Mouse (Mus musculus) forebrain, postnatal 0 days (tissue): ENCODE data around the gene Adamtsl2. TPM values are rescaled to one million over a fixed set of nuclear protein-coding genes. Genes with fewer than 3 reads are reported as not detected.

Experiments used
- ATAC-seq: fragments of 200-750 bp; cut with Nextera tagmentation; 2 replicates; pipeline ENCODE4 v1.8.0; 2017; ENCODE audit warnings: mild to moderate bottlenecking, moderate library complexity
- DNase-seq: peaks from one replicate; pipeline ENCODE4 v3.0.0-alpha.2; 2015
- H3K27ac ChIP-seq: fragments of 300-500 bp; sonication (generic); 2 replicates; pipeline ENCODE4 v1.5.1; 2014; ENCODE audit warnings: low read depth, mild to moderate bottlenecking, antibody characterized with exemption, low read length, moderate library complexity, mixed read lengths
- H3K27me3 ChIP-seq: fragments of 300-500 bp; sonication (generic); 2 replicates; pipeline ENCODE4 v1.6.1; 2014; ENCODE audit warnings: mild to moderate bottlenecking, low read length, mixed read lengths; ENCODE audit not compliant: insufficient read depth
- H3K36me3 ChIP-seq: fragments of 300-500 bp; sonication (generic); 2 replicates; pipeline ENCODE4 v1.6.1; 2014; ENCODE audit warnings: mild to moderate bottlenecking, moderate library complexity; ENCODE audit not compliant: insufficient read depth
- H3K4me1 ChIP-seq: fragments of 300-500 bp; sonication (generic); 2 replicates; pipeline ENCODE4 v1.6.1; 2014; ENCODE audit warnings: antibody characterized with exemption; ENCODE audit not compliant: insufficient read depth
- H3K4me2 ChIP-seq: fragments of 300-500 bp; sonication (generic); 2 replicates; pipeline ENCODE4 v1.6.1; 2014; ENCODE audit warnings: low read depth, mild to moderate bottlenecking, moderate library complexity
- H3K4me3 ChIP-seq: fragments of 300-500 bp; sonication (generic); 2 replicates; pipeline ENCODE4 v1.5.1; 2014; ENCODE audit warnings: low read depth, low read length, mixed read lengths
- H3K9ac ChIP-seq: fragments of 300-500 bp; sonication (generic); 2 replicates; pipeline ENCODE4 v1.6.1; 2014; ENCODE audit warnings: mild to moderate bottlenecking
- H3K9me3 ChIP-seq: fragments of 300-500 bp; sonication (generic); 2 replicates; pipeline ENCODE4 v1.6.1; 2016; ENCODE audit warnings: low read length
- CTCF ChIP-seq: sonication (generic); IDR thresholded peaks from 2 replicates; pipeline ENCODE4 v1.5.1; 2016; ENCODE audit warnings: antibody characterized with exemption, control low read depth, low read depth
- WGBS: fragments of 180-500 bp; shearing (Covaris S2); extraction: QIAGEN DNeasy Blood & Tissue Kit; methylation state at CpG from one replicate; pipeline ENCODE4 v1.1.7; 2014; 5-methylcytosine and 5-hydroxymethylcytosine counted together
- polyA plus RNA-seq: library from polyadenylated mRNA; unstranded; fragments of >200 nt; fragmentation: Nextera tagmentation; extraction: Ambion mirVana; gene quantifications from 2 replicates; pipeline ENCODE4 v1.2.1, GENCODE M21; 2015
- total RNA-seq: library from RNA; depleted of rRNA; stranded (reverse); fragments of >200 nt; gene quantifications from 2 replicates; pipeline ENCODE4 v1.2.3, GENCODE M21; 2014

The Adamtsl2 gene
- total and polyA plus RNA-seq, 2 experiments from 2014 or later, result 12.7 to 24.5 TPM

GRCm38 (mm10) chr2:27059187-27059586, 20.0 kb upstream of the Adamtsl2 start:
- ATAC-seq (no peak), DNase-seq (no peak)
- Histone ChIP-seq H3K9me3 (no peaks in the 10 kb centered on the region), H3K36me3 (no peaks in the 10 kb centered on the region), H3K9ac (no peak overlapping the region), H3K27me3 (no peaks in the 10 kb centered on the region), H3K27ac (no peak overlapping the region), H3K4me3 (no peak overlapping the region), H3K4me1 (no peaks in the 10 kb centered on the region), H3K4me2 (no peak overlapping the region)
- no peak for TF ChIP-seq CTCF
- 78% methylated on average over 9 of the region's 9 CpGs for WGBS

GRCm38 (mm10) chr2:27067124-27067523, 12.1 kb upstream of the Adamtsl2 start:
- H3K4me1 ChIP-seq, result no peaks in the 10 kb centered on the region; the same call in 1 of the 2 replicates
- no peaks in the 10 kb centered on the region for H3K27me3 ChIP-seq
- H3K9me3 ChIP-seq, result no peaks in the 10 kb centered on the region
- 72% methylated on average over 2 of the region's 2 CpGs for WGBS
- no peak overlapping the region for H3K4me2 ChIP-seq
- H3K9ac ChIP-seq, result no peak overlapping the region
- TF ChIP-seq CTCF, result no peak
- no peaks in the 10 kb centered on the region for H3K36me3 ChIP-seq
- H3K27ac ChIP-seq, result no peak overlapping the region
- H3K4me3 ChIP-seq, result no peak overlapping the region
- DNase-seq (no peak), ATAC-seq (no peak)

- WGBS, result 39% methylated on average over 2 of the region's 2 CpGs
- Histone ChIP-seq H3K4me2 (no peak overlapping the region), H3K4me3 (no peak overlapping the region), H3K9me3 (no peaks in the 10 kb centered on the region), H3K27ac (no peak overlapping the region), H3K36me3 (no peaks in the 10 kb centered on the region), H3K27me3 (no peaks in the 10 kb centered on the region), H3K4me1 (no peaks in the 10 kb centered on the region; the same call in 1 of the 2 replicates), H3K9ac (no peak overlapping the region)
- TF ChIP-seq CTCF, result no peak
- ATAC-seq (no peak), DNase-seq (no peak)
Observed at GRCm38 (mm10) chr2:27067996-27068395, 11.2 kb upstream of the Adamtsl2 start.

GRCm38 (mm10) chr2:27069646-27070045, 9.5 kb upstream of the Adamtsl2 start:
- no peak for DNase-seq
- Histone ChIP-seq H3K36me3 (no peaks in the 10 kb centered on the region), H3K27ac (no peak overlapping the region), H3K4me2 (no peak overlapping the region), H3K27me3 (no peaks in the 10 kb centered on the region), H3K9ac (no peak overlapping the region), H3K9me3 (no peaks in the 10 kb centered on the region), H3K4me3 (no peak overlapping the region), H3K4me1 (no peaks in the 10 kb centered on the region; the same call in 1 of the 2 replicates)
- no peak for TF ChIP-seq CTCF
- 0 out of 2 replicates have a peak, but pooled peaks have one; percentile 26 for ATAC-seq
- 61% methylated on average over 3 of the region's 3 CpGs for WGBS

GRCm38 (mm10) chr2:27070247-27070813, 8.8 kb upstream of the Adamtsl2 start:
- no peaks in the 10 kb centered on the region for H3K9me3 ChIP-seq
- H3K36me3 ChIP-seq, result no peaks in the 10 kb centered on the region
- TF ChIP-seq CTCF, result no peak
- WGBS, result 78% methylated on average over 2 of the region's 2 CpGs
- no peak overlapping the region for H3K27ac ChIP-seq
- H3K4me3 ChIP-seq, result no peak overlapping the region
- no peak for ATAC-seq
- no peaks in the 10 kb centered on the region for H3K27me3 ChIP-seq
- H3K4me1 ChIP-seq, result no peaks in the 10 kb centered on the region; the same call in 1 of the 2 replicates
- DNase-seq, result no peak
- no peak overlapping the region for H3K9ac ChIP-seq
- H3K4me2 ChIP-seq, result no peak overlapping the region

- Histone ChIP-seq H3K27me3 (no peaks in the 10 kb centered on the region), H3K9ac (no peak overlapping the region), H3K4me2 (no peak overlapping the region), H3K36me3 (no peaks in the 10 kb centered on the region), H3K4me3 (no peak overlapping the region), H3K9me3 (no peaks in the 10 kb centered on the region), H3K4me1 (no peaks in the 10 kb centered on the region; the same call in 1 of the 2 replicates), H3K27ac (peak overlapping the region; percentile 50; the same call in 1 of the 2 replicates)
- TF ChIP-seq CTCF, result no peak
- WGBS, result 9% methylated on average over 4 of the region's 4 CpGs
- peak; percentile 92 for ATAC-seq
- DNase-seq, result peak; percentile 88
Observed at GRCm38 (mm10) chr2:27071137-27071536, 8.0 kb upstream of the Adamtsl2 start.

GRCm38 (mm10) chr2:27071978-27072377, 7.2 kb upstream of the Adamtsl2 start, which contains the start of gene Mymk:
Gene Mymk, minus strand, starts transcription at chr2:27072179.
- peak within 1 kb of the TSS; percentile 50; the same call in 1 of the 2 replicates for H3K27ac ChIP-seq
- TF ChIP-seq CTCF, result no peak
- no peaks in the 10 kb centered on the region for H3K27me3 ChIP-seq
- no peaks in the 10 kb centered on the region; the same call in 1 of the 2 replicates for H3K4me1 ChIP-seq
- no peaks in the 10 kb centered on the region for H3K36me3 ChIP-seq
- H3K4me3 ChIP-seq, result no peak within 1 kb of the TSS
- no peak within 1 kb of the TSS for H3K9ac ChIP-seq
- no peaks in the 10 kb centered on the region for H3K9me3 ChIP-seq
- no peak within 1 kb of the TSS for H3K4me2 ChIP-seq
- DNase-seq (no peak), ATAC-seq (no peak)
- whole genome bisulfite sequencing, result 87% methylated on average over 2 of the region's 2 CpGs
